Mouse (Mus musculus) 3T3-L1 (cell line): ENCODE measurements around the gene AU040320.

Source experiments
- DNase-seq: peaks from one replicate; pipeline ENCODE4 v3.0.0-alpha.2; 2015; ENCODE audit warnings: low read depth, low spot score

AU040320 gene

DNA sequence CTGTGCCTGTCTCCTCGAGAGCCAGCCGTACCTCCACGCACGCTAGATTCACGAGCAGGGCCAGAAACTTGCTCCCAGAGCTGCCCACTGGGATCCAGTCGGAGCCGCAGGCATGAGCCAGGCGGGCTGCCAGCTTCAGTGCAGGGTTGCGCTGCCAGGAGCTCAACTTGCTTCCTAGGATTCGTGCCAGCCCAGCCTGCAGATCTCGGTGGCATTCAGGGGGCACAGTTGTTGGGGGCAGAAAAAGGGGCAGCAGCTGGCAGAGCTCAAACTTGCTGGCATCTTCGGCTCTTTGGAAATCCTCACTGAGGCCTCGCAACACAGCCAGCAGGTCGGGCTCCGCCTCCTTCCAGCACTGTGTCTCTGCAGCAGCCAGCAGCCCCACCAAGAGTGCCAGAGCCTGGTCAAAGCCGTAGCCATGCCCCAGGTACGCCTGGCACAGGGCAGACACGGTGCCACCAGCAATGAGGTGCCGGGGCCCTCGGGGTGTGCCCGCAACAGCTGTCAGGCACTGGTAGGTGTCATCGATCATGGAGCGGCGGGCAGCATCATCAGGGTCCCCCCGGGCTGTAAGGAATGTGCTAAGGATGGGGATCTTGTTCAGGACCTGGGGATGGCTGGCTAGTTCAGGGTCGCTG lies 3.2 kb upstream of the AU040320 start:
- DNase-seq = no peak

DNA sequence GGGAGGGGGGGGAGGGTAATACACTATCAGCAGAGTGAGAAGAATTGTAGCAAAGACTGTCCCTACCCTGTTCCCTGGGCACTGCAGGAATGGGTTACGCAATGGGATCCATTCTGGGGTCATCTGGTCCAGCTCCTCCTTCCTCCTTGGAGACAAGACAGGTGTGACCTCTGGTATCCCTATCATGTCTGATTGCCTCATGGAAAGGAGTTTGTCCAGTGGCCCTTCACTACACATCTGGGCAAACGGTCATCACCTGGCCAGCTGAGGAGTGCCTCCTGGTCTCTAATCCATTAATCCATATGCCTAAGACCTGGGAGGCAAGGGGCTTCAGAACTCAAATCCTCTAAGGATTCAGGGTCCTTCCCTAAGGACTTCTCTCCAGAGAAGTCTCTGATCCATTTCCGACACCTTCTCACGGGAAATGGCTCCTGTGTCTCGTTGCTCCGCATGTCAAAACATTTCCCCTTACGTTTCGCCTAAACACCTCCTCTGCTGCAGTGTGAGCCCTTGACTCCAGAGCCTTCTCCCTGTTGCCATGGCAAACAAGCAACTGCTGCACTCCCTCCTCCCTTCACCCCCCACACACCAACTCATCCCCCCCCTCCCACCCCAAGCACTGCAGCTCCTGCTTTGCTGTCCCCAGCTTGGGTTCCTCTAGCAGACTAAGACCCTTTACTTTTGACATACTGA lies 2.3 kb upstream of the AU040320 start:
- DNase-seq = no peak

DNA sequence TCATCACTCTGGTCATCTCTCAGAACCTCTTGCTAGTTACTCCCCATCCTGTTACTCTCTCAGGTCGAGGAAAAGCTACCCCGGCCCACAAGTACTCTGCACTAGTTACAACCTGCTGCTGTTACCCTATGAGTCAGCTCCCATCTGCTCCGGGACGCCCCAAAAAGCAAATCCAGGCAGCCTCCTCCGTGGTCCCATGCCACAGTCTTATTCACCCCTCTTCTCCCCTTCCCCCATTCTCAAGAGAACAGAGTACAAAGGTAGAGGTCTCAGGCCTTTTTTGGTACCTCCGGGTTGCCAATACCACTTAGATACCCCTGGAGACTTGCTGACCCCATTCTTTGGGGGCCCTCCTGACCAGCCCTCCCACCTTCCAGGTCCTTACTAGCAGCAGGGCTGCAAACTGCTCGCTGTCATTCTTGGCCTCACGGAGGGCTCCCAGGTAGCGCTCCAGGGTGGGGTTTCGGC lies 1.8 kb upstream of the AU040320 start:
- DNase-seq = no peak

DNA sequence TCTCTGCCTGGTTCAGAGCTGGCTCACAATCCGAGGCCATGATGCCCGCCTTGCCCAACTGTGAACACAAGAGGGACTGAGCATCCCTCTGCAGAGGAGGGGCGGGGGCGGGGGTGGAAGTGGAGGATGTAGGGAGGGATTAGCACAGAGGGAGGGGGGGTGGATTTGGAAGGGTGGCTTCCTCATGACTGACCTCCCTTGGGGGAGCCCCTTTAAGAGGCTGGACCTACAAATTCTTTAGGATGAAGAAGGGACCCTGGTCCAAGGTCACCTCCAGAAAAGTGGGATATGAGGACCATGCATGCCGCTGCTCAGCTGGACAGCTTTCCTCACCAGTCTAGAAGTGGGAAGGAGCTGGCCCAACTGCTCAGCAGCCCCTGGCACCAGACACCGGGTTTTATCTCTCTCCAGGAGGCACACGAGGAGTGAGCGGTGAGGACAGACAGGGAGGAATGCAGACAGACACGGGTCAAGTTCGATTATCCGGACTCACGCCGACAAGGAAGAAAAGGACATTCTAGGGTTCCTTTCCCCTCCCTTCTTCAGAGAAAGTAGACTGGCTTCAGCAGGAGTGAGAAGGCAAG lies 1.2 kb upstream of the AU040320 start:
- peak; percentile 61 for DNase-seq

DNA sequence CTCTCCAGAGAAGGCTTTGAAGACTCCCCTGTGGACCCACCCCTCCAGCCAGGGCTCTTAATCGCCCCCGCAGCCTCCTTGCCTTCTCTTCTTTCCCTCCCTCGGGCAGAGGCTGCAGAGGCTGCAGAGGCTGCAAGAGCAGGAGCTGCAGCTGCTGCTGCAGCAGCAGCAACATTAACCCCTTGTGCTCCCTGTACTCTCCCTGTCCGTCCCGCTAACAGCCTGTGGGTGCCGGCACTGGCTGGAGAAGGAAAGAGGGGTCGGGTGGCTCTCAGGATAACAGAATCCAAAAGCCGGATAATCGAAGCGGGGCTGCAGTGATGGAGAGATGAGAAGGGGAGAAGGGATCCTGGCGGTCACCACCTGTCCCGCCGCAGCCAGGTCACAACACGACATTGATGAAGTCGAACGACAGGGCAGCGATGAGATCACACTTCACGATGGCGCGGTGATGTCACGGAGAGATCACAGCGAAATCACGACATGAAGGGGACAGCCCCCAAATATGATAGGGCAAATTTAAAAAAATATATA lies 669 bp upstream of the AU040320 start:
- DNase-seq = peak; percentile 31

DNA sequence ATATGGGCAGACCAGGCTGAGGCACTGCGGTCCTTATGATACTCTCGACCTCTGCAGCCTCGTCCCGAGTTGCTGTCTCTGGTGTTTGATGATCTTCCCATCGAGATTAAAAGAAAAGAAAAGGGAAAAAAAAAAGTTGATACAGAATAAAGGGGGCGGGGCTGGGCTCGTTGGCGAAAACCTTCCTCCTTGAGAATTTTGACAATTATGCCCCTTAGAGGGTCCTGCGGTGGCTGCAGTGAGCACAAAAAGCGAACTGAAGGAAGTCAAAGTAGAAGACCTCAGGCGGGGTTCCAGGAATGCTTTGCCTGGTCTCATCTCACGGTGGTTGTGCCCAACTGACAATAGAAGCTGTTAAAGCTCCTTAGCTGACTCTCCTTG lies 877 bp downstream of the AU040320 start:
- DNase-seq = no peak

DNA sequence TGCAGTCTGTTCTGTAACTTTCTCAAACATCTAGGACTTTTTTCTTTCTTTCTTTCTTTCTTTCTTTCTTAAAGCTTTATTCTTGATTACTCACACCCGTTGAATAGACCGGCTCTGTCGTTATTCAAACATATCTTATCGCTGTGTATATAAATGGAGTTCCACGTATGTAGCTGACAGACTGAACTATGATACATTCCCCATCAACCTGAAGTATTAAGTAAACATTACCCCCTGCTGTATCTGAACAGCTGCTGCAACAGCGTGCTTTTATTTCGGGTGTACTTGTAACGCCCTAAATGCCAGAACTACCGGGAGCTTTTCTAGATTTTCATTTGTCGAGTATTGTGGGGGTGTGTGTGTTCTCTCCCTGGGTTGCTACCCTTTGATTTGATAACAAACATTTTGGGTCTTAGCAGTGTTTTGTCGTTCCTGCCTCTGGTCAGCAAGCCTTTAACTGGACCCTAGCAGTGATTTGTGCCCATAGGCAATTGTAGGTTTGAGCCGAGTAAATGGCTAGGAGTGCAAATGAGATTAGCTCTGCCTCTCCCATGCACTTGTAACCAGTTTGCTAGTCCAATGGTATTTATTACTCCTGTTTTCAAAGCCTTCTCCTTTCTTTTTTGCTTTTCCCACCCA lies 1.5 kb downstream of the AU040320 start:
- no peak for DNase-seq

DNA sequence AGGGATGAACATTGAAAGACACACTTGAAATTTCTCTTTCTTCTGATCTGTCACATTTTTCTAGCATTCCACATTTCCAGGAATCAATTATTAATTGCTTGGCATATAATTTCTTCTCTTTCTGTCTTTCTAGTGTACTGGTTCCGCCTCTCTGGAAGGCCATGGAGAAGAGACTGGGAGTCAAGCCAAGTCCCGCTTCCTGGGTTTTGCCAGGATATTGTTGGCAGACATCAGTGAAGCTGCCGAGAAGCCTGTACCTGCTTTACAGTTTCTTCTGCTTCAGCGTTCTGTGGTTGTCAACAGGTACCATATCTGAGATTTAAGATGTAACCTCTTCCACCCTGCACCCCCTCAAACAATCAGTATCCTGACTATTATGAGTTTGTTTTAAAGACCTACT lies 3.4 kb downstream of the AU040320 start:
- DNase-seq = peak; percentile 49

DNA sequence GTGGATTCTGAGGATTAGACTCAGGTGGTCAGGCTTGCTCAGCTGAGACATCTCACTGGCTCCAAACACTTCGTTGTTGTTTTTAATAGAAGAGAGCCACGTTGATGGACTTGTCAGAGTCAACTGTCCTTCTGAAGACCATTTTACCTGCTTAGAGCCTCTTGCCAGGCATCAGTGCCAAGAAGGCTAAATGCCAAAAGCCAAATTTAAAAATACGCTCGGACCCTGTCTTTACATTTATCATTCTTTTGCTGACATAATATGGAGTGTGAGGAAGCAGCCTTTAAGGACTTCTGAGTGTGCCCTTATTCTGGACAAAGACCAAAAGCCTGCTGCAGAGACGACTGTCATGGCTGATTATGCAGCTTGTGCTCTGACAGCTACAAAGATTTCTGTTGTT lies 5.0 kb downstream of the AU040320 start:
- no peak for DNase-seq

DNA sequence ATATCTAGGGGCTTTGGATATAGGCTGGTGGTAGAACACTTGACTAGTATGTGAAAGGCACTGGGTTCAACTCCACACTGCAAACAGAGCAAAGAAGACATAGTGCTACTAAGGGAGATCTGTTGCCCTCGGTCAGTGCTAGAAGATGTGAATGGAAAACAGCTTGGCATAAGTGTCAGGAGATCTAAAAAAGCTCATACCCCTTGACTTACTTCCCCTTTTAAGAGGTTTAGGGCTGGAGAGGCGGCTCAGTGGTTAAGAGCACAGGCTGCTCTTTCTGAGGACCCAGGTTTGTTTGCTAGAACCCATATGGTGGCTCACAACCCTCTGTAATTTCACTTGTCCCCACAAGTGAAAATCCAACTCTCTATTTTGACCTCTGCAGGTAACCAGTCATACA lies 6.1 kb downstream of the AU040320 start:
- DNase-seq = no peak

DNA sequence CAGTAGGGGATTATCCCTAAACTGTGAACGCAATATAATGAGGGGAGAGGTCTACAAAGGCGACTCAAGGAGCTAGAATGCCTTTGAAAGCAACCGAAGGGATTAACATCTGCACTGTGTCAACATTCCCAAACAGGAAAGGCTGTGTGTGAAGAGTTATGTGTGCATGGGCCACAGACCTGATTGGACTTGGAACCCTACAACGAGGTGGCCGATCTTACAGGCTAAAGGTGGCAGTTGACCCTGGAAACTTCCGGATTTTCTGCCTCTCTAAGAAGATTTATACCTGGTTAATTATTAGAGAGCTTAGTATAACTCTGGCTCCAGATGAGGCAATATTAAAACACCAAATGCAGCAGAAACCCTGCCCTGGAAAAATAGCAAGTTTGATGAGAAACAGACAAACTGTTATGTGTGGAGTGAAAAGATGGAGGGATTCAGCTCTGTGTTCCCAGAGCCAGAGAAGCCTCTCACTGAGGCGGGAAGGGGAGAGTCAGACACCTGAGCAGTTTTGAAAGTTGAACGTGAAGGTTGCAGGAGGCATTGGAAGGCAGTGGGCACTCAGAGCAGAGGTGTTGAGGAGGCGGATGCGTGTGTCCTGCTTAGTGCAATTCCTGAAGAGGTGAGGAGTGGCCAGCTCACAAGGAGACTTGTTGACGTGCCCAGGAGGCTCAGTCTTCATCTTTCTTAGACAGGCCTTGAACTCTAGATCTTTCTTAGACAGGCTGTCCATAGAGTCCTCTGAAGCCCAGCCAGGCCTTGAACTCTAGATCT lies 9.4 kb downstream of the AU040320 start:
- no peak for DNase-seq

DNA sequence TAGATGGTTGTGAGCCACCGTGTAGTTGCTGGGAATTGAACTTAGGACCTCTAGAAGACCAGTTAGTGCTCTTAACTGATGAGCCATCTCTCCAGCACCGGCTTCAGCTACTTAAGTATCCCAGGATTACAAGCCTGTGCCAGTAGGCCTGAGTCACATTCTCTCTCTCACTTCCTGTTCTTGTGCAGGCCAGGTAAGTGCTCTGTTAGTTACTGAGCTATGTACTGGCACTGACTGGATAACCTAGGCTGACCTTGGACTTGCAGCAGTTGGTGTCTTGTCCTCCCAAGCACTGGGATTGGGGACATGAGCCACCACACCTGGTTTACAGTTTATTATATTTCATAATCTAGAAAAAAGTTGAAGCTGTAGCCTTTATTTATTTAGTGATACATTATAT lies 10.1 kb downstream of the AU040320 start:
- DNase-seq = peak; percentile 8

DNA sequence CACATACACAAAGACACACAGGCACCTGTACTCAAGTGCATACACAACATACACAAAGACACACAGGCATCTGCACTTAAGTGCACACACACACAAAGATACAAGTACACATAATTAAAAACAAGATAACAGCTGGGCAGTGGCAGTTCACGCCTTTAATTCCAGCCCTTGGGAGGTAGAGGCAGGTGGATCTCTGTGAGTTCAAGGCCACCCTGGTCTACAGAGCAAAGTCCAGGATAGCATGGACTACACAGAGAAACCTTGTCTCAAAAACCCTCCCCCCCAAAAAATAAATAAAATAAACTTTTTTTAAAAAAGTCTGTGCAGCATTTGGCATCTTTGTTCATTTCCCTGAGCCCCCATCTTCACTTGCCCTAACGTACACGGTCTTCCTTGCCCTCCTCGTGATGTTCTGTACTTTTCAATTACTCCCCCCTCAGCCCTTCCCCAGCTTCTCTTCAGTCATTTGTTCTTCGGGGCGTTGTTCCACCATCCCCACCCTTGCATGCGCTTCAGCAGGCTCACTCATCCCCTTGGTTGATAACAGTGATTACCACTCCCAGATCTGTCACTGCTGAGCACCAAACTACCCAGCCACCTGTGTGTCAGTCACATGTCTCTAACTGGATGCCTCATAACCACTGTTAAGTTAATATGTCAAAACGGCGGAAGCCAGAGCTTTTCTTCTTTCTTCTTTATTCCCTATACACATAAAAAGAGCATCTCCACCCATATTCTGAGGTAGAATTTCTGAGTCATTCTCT lies 16.6 kb downstream of the AU040320 start:
- no peak for DNase-seq

DNA sequence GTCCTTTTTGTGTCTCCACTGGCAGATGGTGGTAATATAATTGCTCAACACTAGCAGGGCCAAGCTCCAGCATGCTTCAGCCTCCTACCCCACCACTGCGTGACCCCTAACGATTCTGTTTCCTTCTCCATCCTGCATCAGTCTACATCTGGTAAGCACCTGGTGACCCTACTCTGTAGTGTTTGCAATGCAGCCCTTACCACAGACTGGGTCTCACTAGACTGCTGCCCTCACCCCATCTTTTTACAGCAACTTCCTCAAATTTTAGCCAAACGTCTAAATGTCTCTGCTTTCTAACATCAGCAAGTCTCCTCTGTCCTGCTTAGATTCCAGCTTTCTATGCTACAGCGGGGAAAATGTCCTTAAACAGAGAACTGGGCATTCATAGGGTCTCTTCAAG lies 17.5 kb downstream of the AU040320 start:
- no peak for DNase-seq

DNA sequence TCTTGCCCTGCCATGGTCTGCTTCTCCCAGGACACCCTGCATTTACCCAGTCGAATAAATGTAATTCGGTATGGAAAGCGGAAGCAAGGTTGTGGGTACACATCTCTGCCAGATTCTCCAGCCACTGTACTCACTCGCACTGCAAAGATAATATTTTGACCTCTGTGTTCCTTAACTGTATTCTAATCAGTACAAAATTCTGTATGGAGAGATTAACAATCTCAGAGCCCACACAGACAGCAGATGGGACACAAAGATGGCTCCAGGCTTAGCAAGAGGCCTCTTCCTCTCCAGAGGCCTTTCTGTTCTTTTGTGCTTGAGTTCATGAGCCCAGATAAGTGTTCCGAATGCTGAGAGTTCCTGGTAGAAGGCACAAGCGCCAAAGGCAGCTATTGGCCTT lies 20.5 kb downstream of the AU040320 start:
- DNase-seq = no peak

DNA sequence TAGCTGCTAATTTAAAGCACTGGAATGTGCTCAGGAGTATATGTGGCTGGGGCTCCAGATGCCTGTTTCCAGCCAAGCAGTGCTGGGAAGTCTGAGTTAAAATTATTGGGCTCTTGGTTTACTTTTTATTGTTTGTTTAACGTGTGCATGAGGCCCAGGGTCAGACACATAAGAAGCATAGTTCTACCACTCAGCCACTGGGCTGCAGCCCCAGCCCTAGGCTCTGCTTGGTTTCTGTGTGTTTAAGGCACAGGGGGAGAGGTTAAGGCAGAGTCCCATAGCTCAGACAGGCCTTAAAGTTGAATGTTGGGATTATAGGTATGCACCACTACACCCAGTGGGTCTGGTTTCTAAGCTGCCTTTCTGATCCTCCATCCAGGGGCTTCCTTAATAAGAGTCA lies 21.8 kb downstream of the AU040320 start:
- DNase-seq = no peak

DNA sequence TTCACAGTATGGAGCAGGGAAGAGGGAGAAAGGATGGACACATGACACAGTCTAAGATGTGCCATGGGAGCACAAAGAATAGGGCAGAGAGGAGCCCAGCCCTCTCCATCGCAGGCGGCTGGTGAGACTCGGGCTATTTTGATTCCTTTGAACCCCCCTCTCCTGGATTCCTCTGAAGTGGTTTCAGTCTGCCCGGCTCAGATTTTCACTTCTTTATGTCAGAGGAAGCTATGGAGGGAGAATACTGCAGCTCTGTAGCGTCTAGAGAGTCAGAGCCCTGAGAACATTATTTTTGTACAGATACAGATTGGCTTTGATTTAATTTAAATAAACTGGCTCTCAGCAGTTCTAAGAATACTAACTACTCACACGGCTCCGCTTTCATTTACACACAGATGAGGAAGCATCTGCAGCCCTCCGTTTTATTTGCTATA lies 25.8 kb downstream of the AU040320 start:
- DNase-seq = no peak

DNA sequence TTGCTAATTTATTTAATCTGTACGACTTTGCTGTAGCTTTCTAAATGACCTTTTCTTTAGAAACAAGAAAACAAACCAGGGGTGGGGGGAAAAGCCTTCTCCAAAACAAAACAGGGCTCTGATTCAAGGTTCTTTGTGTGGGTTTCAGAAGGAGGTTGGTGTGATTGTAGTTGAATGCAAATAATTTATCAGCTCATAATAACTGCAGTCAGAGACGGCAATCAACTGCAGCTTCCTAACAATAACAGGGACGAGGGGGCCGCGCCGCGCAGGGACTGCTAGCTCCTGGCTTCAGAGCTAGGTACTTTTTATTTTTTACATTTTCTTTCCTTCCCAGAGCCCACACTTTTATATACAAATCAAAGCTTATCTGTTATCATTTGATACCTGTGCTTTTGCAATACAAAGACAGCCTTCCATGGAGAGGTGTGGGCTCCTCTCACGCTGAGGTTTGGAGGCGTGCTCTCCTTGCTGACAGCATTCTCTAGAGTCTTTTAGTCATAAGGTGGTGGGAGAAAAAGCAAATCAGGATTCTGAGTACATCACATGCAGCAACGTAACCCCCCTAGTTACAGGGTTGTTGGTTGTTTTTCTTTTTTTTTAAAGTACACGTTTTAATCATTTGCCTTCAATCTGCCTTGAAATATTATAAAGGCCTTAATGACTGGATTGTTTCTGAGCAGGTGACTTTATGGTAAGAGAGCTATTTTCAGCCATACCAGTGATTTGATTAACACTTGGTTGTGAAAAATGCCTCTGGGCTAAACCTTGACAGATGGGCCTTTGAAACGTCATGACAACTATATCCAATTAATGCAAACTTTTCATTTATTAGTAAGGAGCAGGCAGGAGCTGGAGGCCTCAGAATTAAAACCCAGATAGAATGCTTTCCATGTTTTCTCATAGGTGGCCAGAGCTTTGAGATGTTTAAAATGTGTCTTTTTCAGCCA lies 26.8 kb downstream of the AU040320 start:
- no peak for DNase-seq

DNA sequence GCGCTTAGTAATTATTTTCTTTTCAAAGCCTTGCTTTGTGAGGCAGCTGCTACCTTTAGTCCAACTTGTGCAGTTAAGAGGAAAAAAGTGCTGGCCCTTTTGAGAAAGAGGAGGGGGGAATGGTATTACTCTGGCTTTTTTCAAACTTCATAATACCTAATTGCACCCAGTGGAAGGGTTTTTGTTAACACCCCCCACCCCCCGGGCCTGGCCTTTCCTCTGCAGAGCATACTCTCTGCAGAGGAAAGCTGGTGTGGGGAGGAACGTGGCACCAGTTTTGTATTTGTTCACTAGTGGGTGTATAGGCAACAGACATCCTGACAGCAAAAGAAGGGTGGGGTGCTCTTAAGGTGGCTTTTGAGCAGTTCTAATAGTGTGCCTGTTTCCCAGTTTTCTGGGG lies 28.5 kb downstream of the AU040320 start:
- no peak for DNase-seq

DNA sequence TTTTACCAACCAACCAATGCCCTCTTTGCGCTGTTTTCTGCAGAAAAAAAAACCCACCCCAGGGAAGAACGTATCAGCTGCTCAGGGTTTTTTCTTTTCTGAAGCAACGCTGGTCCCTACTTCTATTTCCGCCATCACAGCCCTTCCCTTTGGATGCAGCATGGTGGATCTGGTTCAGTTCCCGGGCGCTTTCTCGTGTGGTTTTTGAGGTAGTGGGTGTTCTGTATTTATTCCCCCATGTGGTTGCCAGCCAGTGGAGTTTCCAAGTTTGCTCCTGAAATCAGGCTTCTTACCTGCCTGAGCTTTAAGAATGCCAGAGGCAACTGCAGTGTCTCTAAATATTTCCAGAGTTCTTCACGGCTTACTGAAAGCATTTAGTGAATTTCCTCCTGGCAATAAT lies 29.2 kb downstream of the AU040320 start:
- DNase-seq = no peak
